Mouse (Mus musculus): ENCODE data around the gene Vmn2r88.
"Not testable (repeated sequence)": the region's sequence is repeated elsewhere in the genome, so short reads cannot be mapped to it uniquely, and the experiment has no call there.

The Vmn2r88 gene

GRCm38 (mm10) chr14:51410520-51410919 lies at the start of gene Vmn2r88:
TSS of gene Vmn2r88 (plus strand) at chr14:51410820.
- in situ Hi-C loops (cut with MseI, MboI), result no loop called here

- in situ Hi-C loops (cut with MseI, MboI), result no loop called here
These were observed 49.2 kb upstream of the Vmn2r88 start, which contains the start of gene Gm7247 for GRCm38 (mm10) chr14:51361456-51361855. TSS of gene Gm7247 (plus strand) at chr14:51361756.

GRCm38 (mm10) chr14:51382805-51383204 lies 27.8 kb upstream of the Vmn2r88 start:
- in situ Hi-C loops (cut with MseI, MboI), result no loop called here

GRCm38 (mm10) chr14:51384351-51384750 lies 26.3 kb upstream of the Vmn2r88 start:
- in situ Hi-C loops (cut with MseI, MboI), result no loop called here

GRCm38 (mm10) chr14:51385741-51386140 lies 24.9 kb upstream of the Vmn2r88 start:
- in situ Hi-C loops (cut with MseI, MboI), result no loop called here

GRCm38 (mm10) chr14:51387768-51388167 lies 22.9 kb upstream of the Vmn2r88 start:
- in situ Hi-C loops (cut with MseI, MboI), result no loop called here

- in situ Hi-C loops (cut with MseI, MboI), result no loop called here
These were observed 22.4 kb upstream of the Vmn2r88 start for GRCm38 (mm10) chr14:51388222-51388621.

- in situ Hi-C loops (cut with MseI, MboI), result no loop called here
These were observed 13.3 kb downstream of the Vmn2r88 start for GRCm38 (mm10) chr14:51423885-51424284.

GRCm38 (mm10) chr14:51430138-51430537 lies 19.5 kb downstream of the Vmn2r88 start:
- in situ Hi-C loops (cut with MseI, MboI), result not testable (repeated sequence)

- in situ Hi-C loops (cut with MseI, MboI), result no loop called here
These were observed 23.9 kb downstream of the Vmn2r88 start for GRCm38 (mm10) chr14:51434546-51434945.

GRCm38 (mm10) chr14:51435020-51435419 lies 24.4 kb downstream of the Vmn2r88 start:
- in situ Hi-C loops (cut with MseI, MboI), result no loop called here

- in situ Hi-C loops (cut with MseI, MboI), result no loop called here
These were observed 28.3 kb downstream of the Vmn2r88 start for GRCm38 (mm10) chr14:51438955-51439354.

GRCm38 (mm10) chr14:51451557-51451956 lies 40.9 kb downstream of the Vmn2r88 start, which contains the start of gene Vmn2r89:
TSS of gene Vmn2r89 (plus strand) at chr14:51451857.
- in situ Hi-C loops (cut with MseI, MboI), result not testable (repeated sequence)

Measured in mouse trophoblast stem cell (cell line).